Mouse (Mus musculus) E14TG2a.4 (cell line): ENCODE measurements at regions not wholly inside any gene's neighbourhood (a gene's known extent, or its start where the extent isn't known, plus 50 kb on each side); places are given as distances from the start of the nearest gene placed in this dataset.

Source experiments
- CTCF ChIP-seq: conservative IDR thresholded peaks from 2 replicates; pipeline ENCODE4 v1.5.1; 2014; ENCODE audit warnings: low read length
- NANOG ChIP-seq: IDR thresholded peaks from 2 replicates; pipeline ENCODE4 v1.6.1; 2014; ENCODE audit warnings: borderline replicate concordance, low read length, mixed read lengths
- POU5F1 ChIP-seq: IDR thresholded peaks from 2 replicates; pipeline ENCODE4 v1.6.1; 2014; ENCODE audit warnings: low read length, borderline replicate concordance

DNA sequence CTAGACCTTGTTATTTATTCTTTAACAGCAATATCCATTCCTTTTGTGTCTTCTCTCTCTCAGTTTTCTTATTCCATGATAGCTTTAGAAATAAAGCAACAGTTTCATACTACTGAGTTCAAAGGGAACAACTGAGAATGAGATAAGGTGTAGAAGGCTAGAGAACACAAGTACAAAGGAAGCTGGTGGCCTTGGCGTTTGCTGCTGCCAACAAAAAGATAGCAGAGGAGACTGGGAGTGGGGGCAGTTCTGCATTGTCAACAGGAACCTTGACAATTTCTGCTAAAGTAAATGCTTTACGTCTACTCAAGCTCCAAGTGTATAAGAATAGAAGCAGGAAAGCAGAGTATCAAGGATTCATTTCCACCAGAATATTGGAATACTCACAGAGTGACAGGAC is 109.3 kb upstream of the B430305J03Rik start:
- TF ChIP-seq CTCF: no peak
- TF ChIP-seq POU5F1: no peak
- TF ChIP-seq NANOG: no peak
